Mouse (Mus musculus): ENCODE measurements at regions not wholly inside any gene's neighbourhood (a gene's known extent, or its start where the extent isn't known, plus 50 kb on each side); places are given as distances from the start of the nearest gene placed in this dataset.
A peak's percentile ranks its signal among the peaks of the same experiment; 100 is the strongest.

- Histone ChIP-seq H3K9me3 (ENCODE audit: low read length) (no peaks in the 10 kb centered on the region), H3K27me3 (ENCODE audit: insufficient read depth, low read length) (no peaks in the 10 kb centered on the region), H3K4me1 (ENCODE audit: insufficient read depth) (peaks cover 1% of the 10 kb centered on the region; the same call in 1 of the 2 replicates), H3K4me3 (ENCODE audit: low read depth, low read length) (no peak overlapping the region), H3K27ac (ENCODE audit: low read depth, low read length) (no peak overlapping the region), H3K36me3 (ENCODE audit: insufficient read depth) (no peaks in the 10 kb centered on the region), H3K9ac (no peak overlapping the region), H3K4me2 (ENCODE audit: low read depth) (no peak overlapping the region)
- DNase-seq, result no peak
- 0 out of 2 replicates have a peak, but pooled peaks have one; percentile 7 for ATAC-seq
- TF ChIP-seq CTCF (IDR thresholded peaks at IDR 0.05; ENCODE audit: low read depth), result no peak
- 54% methylated on average over 8 of the region's 8 CpGs for WGBS
These were observed 54.4 kb downstream of the Pcdh8 start for GRCm38 (mm10) chr14:79716704-79717103.

- Histone ChIP-seq H3K4me3 (ENCODE audit: low read depth, low read length) (no peak overlapping the region), H3K9ac (no peak overlapping the region), H3K4me2 (ENCODE audit: low read depth) (no peak overlapping the region), H3K9me3 (ENCODE audit: low read length) (no peaks in the 10 kb centered on the region), H3K36me3 (ENCODE audit: insufficient read depth) (no peaks in the 10 kb centered on the region), H3K27ac (ENCODE audit: low read depth, low read length) (no peak overlapping the region), H3K27me3 (ENCODE audit: insufficient read depth, low read length) (no peaks in the 10 kb centered on the region), H3K4me1 (ENCODE audit: insufficient read depth) (no peaks in the 10 kb centered on the region)
- no peak for DNase-seq
- TF ChIP-seq CTCF (IDR thresholded peaks at IDR 0.05; ENCODE audit: low read depth), result no peak
- ATAC-seq, result no peak
- 89% methylated on average over 6 of the region's 6 CpGs for WGBS
These were observed 50.7 kb upstream of the Cnmd start for GRCm38 (mm10) chr14:79712550-79713262.
